Mouse (Mus musculus) embryo, embryonic 11 days (tissue): ENCODE results near the gene Pkp1.

Source experiments
- DNase-seq: peaks from one replicate; pipeline ENCODE4 v3.0.0-alpha.2; 2015

The Pkp1 gene

GRCm38 (mm10) chr1:135855344-135855687 is 63.7 kb downstream of the Pkp1 start:
- DNase-seq: no peak

- no peak for DNase-seq
Observed at GRCm38 (mm10) chr1:135854591-135855343, 64.2 kb downstream of the Pkp1 start.

GRCm38 (mm10) chr1:135853200-135853599 is 65.8 kb downstream of the Pkp1 start:
- no peak for DNase-seq

GRCm38 (mm10) chr1:135852044-135852756 is 66.8 kb downstream of the Pkp1 start:
- peak; percentile 43 for DNase-seq

GRCm38 (mm10) chr1:135850722-135851512 is 68.1 kb downstream of the Pkp1 start:
- DNase-seq: peak; percentile 39

GRCm38 (mm10) chr1:135847611-135848351 is 71.2 kb downstream of the Pkp1 start:
- DNase-seq: no peak

- DNase-seq: peak; percentile 78
Observed at GRCm38 (mm10) chr1:135847139-135847562, 71.9 kb downstream of the Pkp1 start.

- DNase-seq: no peak
Observed at GRCm38 (mm10) chr1:135846632-135847031, 72.4 kb downstream of the Pkp1 start.

GRCm38 (mm10) chr1:135844481-135844880 is 74.5 kb downstream of the Pkp1 start:
- peak; percentile 14 for DNase-seq

- DNase-seq: no peak
Observed at GRCm38 (mm10) chr1:135843519-135844262, 75.3 kb downstream of the Pkp1 start.

GRCm38 (mm10) chr1:135840675-135841395 is 78.2 kb downstream of the Pkp1 start:
- no peak for DNase-seq

- no peak for DNase-seq
Observed at GRCm38 (mm10) chr1:135839065-135839464, 79.9 kb downstream of the Pkp1 start.

GRCm38 (mm10) chr1:135838626-135839025 is 80.4 kb downstream of the Pkp1 start:
- no peak for DNase-seq

- DNase-seq: peak; percentile 27
Observed at GRCm38 (mm10) chr1:135835716-135836483, 83.1 kb downstream of the Pkp1 start, which contains the start of gene Tnnt2. Gene Tnnt2 (plus strand): TSS chr1:135836354.

- no peak for DNase-seq
Observed at GRCm38 (mm10) chr1:135834983-135835382, 84.0 kb downstream of the Pkp1 start.

GRCm38 (mm10) chr1:135834206-135834859 is 84.7 kb downstream of the Pkp1 start:
- DNase-seq: no peak

- DNase-seq: peak; percentile 56
Observed at GRCm38 (mm10) chr1:135828918-135829317, 90.1 kb downstream of the Pkp1 start.

GRCm38 (mm10) chr1:135821780-135822179 is 97.2 kb downstream of the Pkp1 start:
- DNase-seq: no peak
